Mouse (Mus musculus) bone marrow, adult 2 months (tissue): ENCODE results near the gene Slc35d3.

Experiments used
- CTCF ChIP-seq: fragments of 200-500 bp; IDR thresholded peaks from 2 replicates; pipeline ENCODE4 v1.5.1; 2011; ENCODE audit warnings: low read length, control low read depth; ENCODE audit not compliant: control insufficient read depth, insufficient read depth
- POLR2A ChIP-seq: fragments of 200-500 bp; IDR thresholded peaks from 2 replicates; pipeline ENCODE4 v1.6.1; 2011; ENCODE audit warnings: low read depth, mild to moderate bottlenecking, control low read depth, low read length, borderline replicate concordance; ENCODE audit not compliant: control insufficient read depth

GRCm38 (mm10) chr10:19889908-19890307, 38.6 kb upstream of the Slc35d3 start:
- TF ChIP-seq CTCF: no peak
- TF ChIP-seq POLR2A: no peak
